Mouse (Mus musculus): ENCODE data around the gene Sprr2h.

Gene Sprr2h

DNA sequence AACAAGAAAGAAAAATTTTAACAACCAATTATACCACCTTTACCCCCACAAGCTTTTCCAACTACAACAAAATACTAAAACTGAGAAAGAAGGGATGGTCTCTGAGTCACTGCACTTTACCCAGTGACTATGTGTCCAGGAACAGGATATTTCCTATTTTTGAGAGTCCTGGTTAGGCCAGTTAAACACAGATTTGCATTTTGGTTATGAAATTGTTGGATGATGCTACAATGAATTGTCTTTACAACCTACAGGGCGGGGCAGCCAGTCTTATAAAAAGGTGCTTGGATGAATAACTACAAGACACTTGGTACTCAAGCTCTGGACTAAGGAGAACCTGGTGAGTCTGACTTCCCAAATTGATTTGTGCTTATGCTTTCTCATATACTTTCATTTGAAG is at the start of gene Sprr2h:
Gene Sprr2h (plus strand): TSS at position 301 of the 400 bp plus-strand sequence.
- no peak for DNase-seq

DNA sequence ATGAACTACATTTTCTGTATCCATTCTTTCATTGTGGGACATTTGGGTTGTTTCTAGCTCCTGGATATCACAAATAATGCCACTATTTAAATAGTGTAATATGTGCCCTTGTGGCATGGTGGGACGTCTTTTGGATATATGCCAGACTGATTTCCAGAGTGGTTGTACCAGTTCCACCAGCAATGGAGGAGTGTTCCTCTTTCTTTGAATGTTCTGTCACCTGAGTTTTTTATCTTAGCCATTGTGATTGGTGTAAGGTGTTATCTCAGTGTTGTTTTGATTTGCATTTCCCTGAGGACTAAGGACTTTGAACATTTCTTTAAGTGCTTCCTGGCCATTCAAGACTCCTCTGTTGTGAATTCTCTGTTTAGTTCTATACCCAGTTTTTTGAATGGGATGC is 49.2 kb upstream of the Sprr2h start:
- no peak for DNase-seq

DNA sequence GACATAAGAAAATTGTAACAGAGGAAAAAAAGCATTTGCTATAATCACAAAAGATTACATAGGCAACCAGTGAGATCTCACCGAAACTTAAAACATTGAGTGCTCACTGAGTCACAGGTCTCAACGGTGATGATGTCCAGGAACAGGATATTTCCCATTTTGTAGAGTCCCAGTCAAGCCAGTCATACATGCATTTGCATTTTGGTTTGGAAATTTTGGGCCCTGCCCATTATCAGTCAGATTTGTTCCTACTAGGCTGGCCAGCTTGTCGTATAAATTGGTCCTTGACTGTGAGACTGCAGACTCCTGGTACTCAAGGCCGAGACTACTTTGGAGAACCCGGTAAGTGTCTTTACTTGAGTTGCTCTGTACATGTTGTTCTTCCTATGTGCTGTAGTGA is 46.6 kb upstream of the Sprr2h start, which contains the start of gene Sprr2d:
Gene Sprr2d (plus strand): TSS at position 301 of the 400 bp plus-strand sequence.
- DNase-seq: no peak

DNA sequence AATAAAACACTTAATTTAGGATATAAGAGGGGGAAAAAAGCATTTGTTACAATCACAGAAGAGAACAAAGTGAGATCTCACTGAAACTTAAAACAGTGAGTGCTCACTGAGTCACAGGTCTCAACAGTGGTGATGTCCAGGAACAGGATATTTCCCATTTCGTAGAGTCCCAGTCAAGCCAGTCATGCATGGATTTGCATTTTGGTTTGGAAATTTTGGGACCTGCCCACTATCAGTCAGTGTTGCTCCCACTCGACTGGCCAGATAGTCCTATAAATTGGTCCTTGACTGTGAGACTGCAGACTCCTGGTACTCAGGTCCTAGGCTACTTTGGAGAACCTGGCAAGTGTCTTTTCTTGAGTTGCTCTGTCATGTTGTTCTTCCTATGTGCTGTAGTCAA is 33.6 kb upstream of the Sprr2h start, which contains the start of gene Sprr2e:
Gene Sprr2e (plus strand): TSS at position 301 of the 400 bp plus-strand sequence.
- DNase-seq: no peak

DNA sequence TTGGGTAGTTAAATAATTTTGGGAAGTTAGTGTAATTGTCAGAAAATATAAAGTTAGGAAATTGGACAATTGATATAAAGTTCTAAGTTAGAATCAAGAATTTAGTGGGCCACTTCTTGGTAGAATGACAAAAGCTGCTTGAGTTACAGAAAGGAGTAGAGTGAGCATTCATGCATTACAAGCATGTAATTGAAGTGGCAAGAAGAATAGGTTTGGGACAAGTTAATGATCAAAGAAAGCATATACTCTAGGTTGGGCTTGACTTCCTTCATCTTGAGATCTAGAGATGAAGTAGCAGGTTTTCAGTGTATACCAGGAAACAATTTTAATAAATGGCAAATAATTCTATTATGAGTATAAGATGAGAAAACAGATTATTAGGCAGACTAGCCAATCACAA is 23.9 kb upstream of the Sprr2h start:
- DNase-seq: no peak

DNA sequence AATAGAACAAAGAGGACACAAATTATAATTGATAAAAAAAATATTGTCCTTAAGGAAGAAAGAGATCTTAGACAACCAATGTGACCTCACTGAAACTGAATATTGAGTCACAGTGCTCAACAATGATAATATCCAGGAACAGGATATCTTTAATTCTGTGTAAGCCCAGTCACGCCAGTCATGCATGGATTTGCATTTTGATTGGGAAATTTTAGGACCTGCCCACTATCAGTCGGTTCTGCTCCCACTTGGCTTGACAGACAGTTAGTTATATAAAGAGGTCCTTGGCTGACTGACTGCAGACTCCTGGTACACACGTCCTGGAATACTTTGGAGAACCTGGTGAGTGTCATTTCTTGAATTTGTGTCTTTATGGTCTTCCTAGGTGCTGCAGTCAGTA is 20.6 kb upstream of the Sprr2h start, which contains the start of gene Sprr2f:
Gene Sprr2f (plus strand): TSS at position 301 of the 400 bp plus-strand sequence.
- DNase-seq: no peak

DNA sequence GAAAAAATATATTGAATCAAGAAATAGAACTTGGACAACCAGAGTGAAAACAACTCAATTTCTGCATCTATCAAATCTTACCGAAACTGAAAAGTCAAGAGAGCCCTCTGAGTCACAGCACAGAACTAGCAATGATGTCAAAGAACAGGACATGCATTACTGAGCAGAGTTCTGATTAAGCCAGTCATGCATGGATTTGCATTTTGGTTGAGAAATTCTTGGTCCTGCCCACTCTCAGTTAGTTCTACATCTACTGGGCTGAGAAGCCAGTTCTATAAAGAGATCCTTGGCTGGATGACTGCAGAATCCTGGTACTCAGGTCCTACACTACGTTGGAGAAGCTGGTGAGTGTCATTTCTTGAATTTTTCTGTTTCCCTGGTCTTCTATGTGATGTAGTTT is 11.9 kb upstream of the Sprr2h start:
- no peak for DNase-seq

DNA sequence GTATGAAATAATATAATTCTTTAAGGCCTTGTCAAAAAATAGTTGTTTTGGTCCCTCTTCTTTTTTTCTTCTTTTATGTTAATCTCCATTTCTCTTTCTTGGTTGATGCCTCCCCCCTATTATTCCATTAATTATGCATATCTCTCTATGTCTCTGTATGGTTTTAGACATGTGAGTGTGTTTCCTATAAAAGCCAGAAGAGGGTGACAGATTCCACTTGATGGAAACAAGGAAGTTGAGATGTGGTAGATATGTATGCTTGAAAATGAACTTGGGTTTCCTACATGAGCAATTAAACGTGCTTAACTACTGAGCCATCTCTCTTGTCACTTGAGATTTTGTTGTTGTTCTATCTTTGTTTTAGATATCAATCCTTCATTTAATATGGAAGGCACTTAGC is 8.8 kb downstream of the Sprr2h start:
- no peak for DNase-seq

DNA sequence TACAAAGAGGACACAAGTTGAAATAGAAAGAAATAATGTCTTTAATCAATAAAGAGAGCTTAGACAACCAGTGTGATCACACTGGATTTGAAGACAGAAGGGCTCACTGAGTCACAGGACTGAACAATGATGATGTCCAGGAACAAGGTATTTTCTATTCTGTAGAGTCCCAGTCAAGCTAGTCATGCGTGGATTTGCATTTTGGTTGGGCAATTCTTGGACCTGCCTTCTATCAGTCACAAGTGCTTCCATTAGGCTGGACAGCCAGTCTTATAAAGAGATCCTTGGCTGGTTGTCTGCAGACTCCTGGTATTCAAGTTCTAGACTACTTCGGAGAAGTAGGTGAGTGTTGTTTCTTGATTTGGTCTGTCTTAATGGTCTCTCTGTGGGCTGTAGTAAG is 22.2 kb downstream of the Sprr2h start, which contains the start of gene Sprr2i:
Gene Sprr2i (plus strand): TSS at position 301 of the 400 bp plus-strand sequence.
- DNase-seq: no peak

DNA sequence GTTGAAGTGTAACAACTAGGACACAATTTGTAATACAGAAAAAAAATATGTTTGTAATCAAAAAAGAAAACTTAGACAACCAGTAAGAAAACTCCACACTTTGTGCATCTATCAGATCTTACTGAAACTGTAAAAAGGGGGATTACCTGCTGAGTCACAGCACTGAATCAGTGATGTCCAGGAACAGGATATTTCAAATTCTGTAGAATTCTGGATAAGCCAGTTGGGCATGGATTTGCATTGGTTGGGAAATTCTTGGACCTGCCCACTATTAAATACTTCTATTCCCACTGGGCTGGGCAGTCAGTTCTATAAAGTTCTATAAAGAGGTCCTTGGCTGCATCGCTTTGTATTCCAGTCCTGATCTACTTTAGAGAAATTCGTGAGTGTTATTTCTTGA is 32.3 kb downstream of the Sprr2h start, which contains the start of gene Sprr2j-ps:
Gene Sprr2j-ps (plus strand): TSS at position 301 of the 400 bp plus-strand sequence.
- DNase-seq: no peak

DNA sequence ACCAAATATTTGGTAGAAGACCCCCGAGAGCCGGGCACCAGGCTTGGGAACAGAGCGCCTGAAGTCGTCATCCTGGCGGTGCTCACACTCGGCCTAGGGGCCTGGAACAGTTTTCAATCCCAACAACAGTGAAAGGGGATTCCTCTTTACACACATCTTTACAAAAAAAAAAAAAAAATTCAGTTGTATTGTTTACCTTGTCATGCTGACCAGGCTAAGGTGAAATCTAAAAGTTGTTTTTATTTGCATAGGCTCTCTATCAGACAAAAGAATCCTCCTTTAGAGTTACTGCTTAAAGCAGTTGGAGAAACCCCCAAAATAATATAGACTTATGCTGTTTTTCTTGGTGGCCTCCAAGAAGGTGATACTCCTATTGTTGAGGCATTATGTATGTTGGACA is 43.8 kb downstream of the Sprr2h start, which contains the start of gene Gm9774:
Gene Gm9774 (minus strand): TSS at position 101 of the 400 bp plus-strand sequence.
- no peak for DNase-seq

DNA sequence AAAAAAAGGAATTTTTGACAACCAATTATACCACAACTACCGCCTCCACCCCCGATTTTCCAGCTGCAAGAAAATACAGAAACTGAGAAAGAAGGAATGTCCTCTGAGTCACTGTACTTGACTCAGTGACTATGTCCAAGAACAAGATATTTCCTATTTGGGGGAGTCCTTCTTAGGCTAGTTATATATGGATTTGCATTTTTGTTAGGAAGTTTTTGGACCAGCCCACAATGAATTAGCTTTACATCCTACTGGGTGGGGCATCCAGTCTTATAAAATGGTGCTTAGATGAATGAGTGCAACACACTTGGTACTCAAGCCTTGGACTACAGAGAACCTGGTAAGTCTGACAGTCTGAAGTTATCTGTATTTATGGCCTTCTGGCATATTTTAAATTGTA is 46.8 kb downstream of the Sprr2h start, which contains the start of gene Sprr2k:
Gene Sprr2k (plus strand): TSS at position 301 of the 400 bp plus-strand sequence.
- DNase-seq: no peak
